Mouse (Mus musculus) macrophage (primary cell): ENCODE data around the gene Churc1. TPM values are rescaled to one million over a fixed set of nuclear protein-coding genes. Genes with fewer than 3 reads are reported as not detected.
"Not testable (repeated sequence)": the region's sequence is repeated elsewhere in the genome, so short reads cannot be mapped to it uniquely, and the experiment has no call there.

Experiments used
- H3K27ac ChIP-seq: fragments of 350-480 bp; formaldehyde crosslinking; 2 replicates; pipeline ENCODE4 v1.9.0; 2021
- H3K36me3 ChIP-seq: fragments of 350-480 bp; formaldehyde crosslinking; 2 replicates; pipeline ENCODE4 v1.9.0; 2021; ENCODE audit errors: inconsistent target
- H3K4me3 ChIP-seq: fragments of 350-480 bp; formaldehyde crosslinking; 2 replicates; pipeline ENCODE4 v1.9.0; 2021; ENCODE audit errors: inconsistent target
- H3K79me2 ChIP-seq: fragments of 350-480 bp; formaldehyde crosslinking; 2 replicates; pipeline ENCODE4 v1.9.0; 2021; ENCODE audit errors: inconsistent target
- WGBS: methylation state at CpG from one replicate; pipeline ENCODE4 v1.1.7; 2026; ENCODE audit warnings: inconsistent platforms; ENCODE audit not compliant: missing documents; 5-methylcytosine and 5-hydroxymethylcytosine counted together
- polyA plus RNA-seq: library from polyadenylated mRNA; stranded (reverse); fragments of 250-400 nt; gene quantifications from 3 replicates; pipeline ENCODE4 v1.2.4, GENCODE M21; 2018; ENCODE audit warnings: inconsistent platforms

The Churc1 gene
- polyA plus RNA-seq, 1 experiment from 2014 or later = 23.7 TPM

GRCm38 (mm10) chr12:76778305-76779083, 13.2 kb downstream of the Churc1 start:
- H3K36me3 ChIP-seq = no peaks in the 10 kb centered on the region
- no peaks in the 10 kb centered on the region for H3K79me2 ChIP-seq
- WGBS = 87% methylated on average over 10 of the region's 10 CpGs
- H3K27ac ChIP-seq = no peak overlapping the region
- no peak overlapping the region for H3K4me3 ChIP-seq

GRCm38 (mm10) chr12:76779951-76780350, 14.6 kb downstream of the Churc1 start:
- H3K27ac ChIP-seq = no peak overlapping the region

GRCm38 (mm10) chr12:76780639-76781468, 15.5 kb downstream of the Churc1 start:
- Histone ChIP-seq H3K79me2 (no peaks in the 10 kb centered on the region), H3K36me3 (no peaks in the 10 kb centered on the region), H3K27ac (no peak overlapping the region), H3K4me3 (no peak overlapping the region)
- 95% methylated on average over 12 of the region's 12 CpGs for WGBS

More at GRCm38 (mm10) chr12:76779951-76780350, 14.6 kb downstream of the Churc1 start:
- Histone ChIP-seq H3K79me2 (no peaks in the 10 kb centered on the region), H3K36me3 (no peaks in the 10 kb centered on the region), H3K4me3 (no peak overlapping the region)
- WGBS = 90% methylated on average over 5 of the region's 5 CpGs

- no peak overlapping the region for H3K27ac ChIP-seq
- no peaks in the 10 kb centered on the region for H3K36me3 ChIP-seq
- H3K79me2 ChIP-seq = no peaks in the 10 kb centered on the region
- 92% methylated on average over 10 of the region's 10 CpGs for WGBS
- H3K4me3 ChIP-seq = no peak overlapping the region
These were observed 18.8 kb downstream of the Churc1 start for GRCm38 (mm10) chr12:76784056-76784619.

- Histone ChIP-seq H3K79me2 (no peaks in the 10 kb centered on the region), H3K36me3 (no peaks in the 10 kb centered on the region), H3K27ac (no peak overlapping the region), H3K4me3 (no peak overlapping the region)
- WGBS = 74% methylated on average over 7 of the region's 8 CpGs
These were observed 25.2 kb downstream of the Churc1 start for GRCm38 (mm10) chr12:76790446-76791084.

DNA sequence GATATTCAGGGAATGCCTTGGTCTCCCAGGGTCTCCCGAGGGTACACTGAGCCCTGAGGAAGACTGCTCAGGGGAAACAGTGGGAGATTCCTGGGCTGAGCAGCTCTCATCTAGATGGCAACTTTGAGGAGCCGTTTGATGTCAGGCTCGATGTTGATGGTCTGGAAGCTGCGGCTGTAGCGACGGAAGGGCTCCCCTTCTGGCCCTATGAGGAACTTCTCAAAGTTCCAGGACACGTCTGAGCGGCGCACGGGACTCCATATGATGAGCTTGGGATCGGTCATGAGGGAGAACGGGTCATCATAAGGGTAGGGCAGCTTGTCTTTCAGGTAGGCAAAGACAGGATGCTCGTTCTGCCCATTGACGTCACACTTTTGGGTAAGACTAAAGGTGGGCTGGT, 27.2 kb downstream of the Churc1 start:
- H3K4me3 ChIP-seq, H3K79me2 ChIP-seq, H3K27ac ChIP-seq, H3K36me3 ChIP-seq: not testable (repeated sequence)
- WGBS = 64% methylated on average over 5 of the region's 14 CpGs

DNA sequence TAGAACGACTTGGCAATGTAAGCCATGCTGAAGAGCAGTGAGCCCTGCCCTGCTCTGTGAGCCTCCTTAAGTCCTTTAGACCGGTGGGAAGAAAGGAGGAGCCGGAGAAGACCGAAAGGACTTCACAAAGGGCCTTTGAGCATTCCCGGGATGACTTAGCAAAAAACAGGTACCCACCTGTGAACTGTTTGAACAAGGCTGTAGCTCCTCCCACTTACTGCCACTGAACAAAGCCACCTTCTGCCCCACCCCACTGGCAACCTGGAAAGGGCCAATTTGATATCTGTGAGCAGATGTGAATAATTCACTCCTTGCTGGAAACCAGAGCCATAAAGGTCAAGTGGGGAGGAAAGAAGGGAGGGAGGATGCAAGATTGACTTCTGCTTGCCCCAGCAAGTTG, 30.0 kb downstream of the Churc1 start, which contains the start of gene Gpx2:
TSS of gene Gpx2 (minus strand) at position 205 of the 400 bp plus-strand sequence.
- H3K4me3 ChIP-seq = no peak within 1 kb of the TSS
- H3K27ac ChIP-seq = no peak within 1 kb of the TSS
- 85% methylated on average over 5 of the region's 5 CpGs for WGBS

DNA sequence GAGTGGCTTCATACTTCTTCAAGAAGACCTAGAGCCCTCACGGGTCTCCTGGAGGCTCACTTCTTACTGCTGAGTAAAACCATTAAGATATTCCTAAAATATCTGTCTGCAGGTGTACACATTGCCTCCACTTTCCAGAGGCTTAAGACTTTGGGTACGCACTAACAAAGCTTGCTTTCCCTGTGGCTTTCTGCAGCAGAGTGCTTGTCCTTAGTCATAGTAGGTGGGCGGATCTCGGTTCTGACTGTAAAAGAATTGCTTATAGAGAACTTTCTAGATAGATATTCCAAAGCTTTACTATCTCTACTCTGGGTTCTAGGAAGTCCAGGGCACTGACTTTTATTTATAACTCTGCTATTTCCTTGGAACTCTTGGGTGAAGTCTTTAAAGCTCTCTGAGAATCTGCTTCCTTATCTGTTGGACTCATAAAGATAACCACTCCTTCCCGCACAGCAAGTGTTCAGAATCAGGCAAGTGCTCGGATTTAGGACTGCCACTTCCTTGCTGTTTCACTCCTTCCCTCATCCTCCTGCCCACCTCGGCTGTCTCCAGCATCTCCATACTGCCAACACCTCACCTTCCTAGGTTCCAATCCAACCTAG, 31.7 kb downstream of the Churc1 start:
- 83% methylated on average over 7 of the region's 7 CpGs for WGBS
- Histone ChIP-seq H3K4me3 (no peak overlapping the region), H3K36me3 (no peaks in the 10 kb centered on the region), H3K27ac (no peak overlapping the region), H3K79me2 (no peaks in the 10 kb centered on the region)

More for the DNA sequence above, 30.0 kb downstream of the Churc1 start, which contains the start of gene Gpx2:
- H3K79me2 ChIP-seq = no peaks in the 10 kb centered on the region
- no peaks in the 10 kb centered on the region for H3K36me3 ChIP-seq

DNA sequence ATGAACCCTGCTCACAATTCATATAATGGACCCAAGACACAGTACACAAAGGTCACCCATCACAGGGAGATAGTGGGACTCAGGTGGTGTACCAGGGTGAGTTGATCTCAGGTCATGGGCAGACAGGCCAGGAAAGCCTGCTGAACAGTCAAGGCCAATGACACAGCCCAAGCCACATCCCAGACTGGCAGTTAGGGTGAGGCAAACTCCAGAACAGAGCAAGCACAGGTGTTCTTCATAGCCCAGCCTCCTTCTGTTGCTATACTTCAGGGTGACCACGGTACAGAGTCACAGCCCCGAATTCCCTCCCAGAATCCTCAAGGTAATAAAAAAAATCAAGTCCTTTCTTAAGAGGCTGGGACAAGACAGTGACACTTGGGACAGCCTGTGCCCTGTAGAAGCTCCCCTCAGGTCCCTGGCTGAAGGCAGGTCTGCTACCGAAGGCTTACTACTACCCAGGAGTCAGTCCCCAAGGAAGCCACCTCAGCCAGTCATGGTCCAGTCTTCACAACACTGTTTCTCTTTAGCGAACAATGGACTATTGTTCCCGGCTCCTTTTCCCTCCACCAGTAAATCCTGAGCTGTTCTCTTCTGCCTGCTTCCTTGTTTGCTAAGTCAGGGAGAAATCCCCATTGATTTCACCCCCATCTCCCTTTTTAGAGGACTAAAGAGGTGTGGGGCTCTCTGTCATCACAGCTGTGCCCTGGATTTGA, 32.8 kb downstream of the Churc1 start:
- H3K27ac ChIP-seq = no peak overlapping the region
- H3K4me3 ChIP-seq = no peak overlapping the region
- H3K36me3 ChIP-seq = no peaks in the 10 kb centered on the region
- 90% methylated on average over 5 of the region's 5 CpGs for WGBS
- no peaks in the 10 kb centered on the region for H3K79me2 ChIP-seq

DNA sequence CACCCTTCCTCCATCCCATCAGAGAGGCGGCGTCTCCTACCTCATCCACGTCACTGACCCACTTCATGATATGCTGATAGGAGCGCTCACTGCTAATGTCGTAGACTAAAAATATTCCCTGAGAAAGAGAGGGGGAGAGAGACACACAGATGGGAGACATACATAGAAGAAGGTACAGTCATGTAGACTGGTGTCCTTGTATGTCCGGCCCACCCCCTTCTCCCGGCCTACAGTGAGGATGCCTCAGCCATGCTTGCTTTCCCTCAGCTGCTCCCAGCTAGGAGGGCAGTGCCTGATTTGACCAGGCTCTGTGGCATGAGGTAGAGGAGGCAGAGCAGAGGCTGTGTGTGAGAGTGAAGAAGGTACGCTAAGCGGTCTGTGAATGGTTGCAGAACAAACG, 37.7 kb downstream of the Churc1 start:
- WGBS = 96% methylated on average over 10 of the region's 10 CpGs
- no peak overlapping the region for H3K27ac ChIP-seq
- no peaks in the 10 kb centered on the region for H3K36me3 ChIP-seq
- no peak overlapping the region for H3K4me3 ChIP-seq
- H3K79me2 ChIP-seq = no peaks in the 10 kb centered on the region

DNA sequence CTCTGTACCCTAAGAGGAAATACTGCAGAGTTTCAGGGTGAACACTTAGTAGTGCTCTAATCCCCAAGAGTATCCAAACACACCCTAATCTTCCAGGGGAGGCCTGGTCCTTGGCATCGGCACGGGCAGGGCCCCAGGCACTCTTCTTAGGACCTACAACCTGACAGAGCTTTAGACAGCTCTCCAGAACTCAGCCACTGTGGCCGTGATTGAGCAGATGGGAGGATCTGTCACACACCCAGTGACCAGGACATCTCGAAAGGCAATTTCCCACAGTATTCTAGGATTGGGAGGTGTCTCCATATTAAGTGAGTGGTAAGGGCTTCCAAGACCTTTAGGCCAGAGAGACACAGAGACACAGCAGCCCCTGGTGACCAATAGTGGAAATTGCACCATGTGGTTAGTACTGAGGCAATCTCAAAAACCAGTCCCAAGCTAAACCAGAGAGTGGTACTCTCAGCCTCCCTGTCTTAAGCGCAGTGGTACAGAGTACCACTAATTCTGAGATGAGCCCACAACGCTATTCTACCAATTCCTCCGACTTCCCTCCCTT, 38.4 kb downstream of the Churc1 start:
- no peaks in the 10 kb centered on the region for H3K79me2 ChIP-seq
- no peak overlapping the region for H3K4me3 ChIP-seq
- WGBS = 53% methylated on average over 7 of the region's 7 CpGs
- no peak overlapping the region for H3K27ac ChIP-seq
- no peaks in the 10 kb centered on the region for H3K36me3 ChIP-seq

- H3K36me3 ChIP-seq = no peaks in the 10 kb centered on the region
- H3K27ac ChIP-seq = no peak overlapping the region
- no peaks in the 10 kb centered on the region for H3K79me2 ChIP-seq
- WGBS = 97% methylated on average over 10 of the region's 10 CpGs
- H3K4me3 ChIP-seq = no peak overlapping the region
These were observed 39.9 kb downstream of the Churc1 start for GRCm38 (mm10) chr12:76805056-76805811.

- Histone ChIP-seq H3K36me3 (no peaks in the 10 kb centered on the region), H3K27ac (no peak overlapping the region), H3K4me3 (no peak overlapping the region), H3K79me2 (no peaks in the 10 kb centered on the region)
- WGBS = 82% methylated on average over 10 of the region's 10 CpGs
These were observed 42.5 kb downstream of the Churc1 start for GRCm38 (mm10) chr12:76807796-76808195.
